Mouse (Mus musculus): ENCODE data around the gene Pik3c2b.

Gene Pik3c2b

DNA sequence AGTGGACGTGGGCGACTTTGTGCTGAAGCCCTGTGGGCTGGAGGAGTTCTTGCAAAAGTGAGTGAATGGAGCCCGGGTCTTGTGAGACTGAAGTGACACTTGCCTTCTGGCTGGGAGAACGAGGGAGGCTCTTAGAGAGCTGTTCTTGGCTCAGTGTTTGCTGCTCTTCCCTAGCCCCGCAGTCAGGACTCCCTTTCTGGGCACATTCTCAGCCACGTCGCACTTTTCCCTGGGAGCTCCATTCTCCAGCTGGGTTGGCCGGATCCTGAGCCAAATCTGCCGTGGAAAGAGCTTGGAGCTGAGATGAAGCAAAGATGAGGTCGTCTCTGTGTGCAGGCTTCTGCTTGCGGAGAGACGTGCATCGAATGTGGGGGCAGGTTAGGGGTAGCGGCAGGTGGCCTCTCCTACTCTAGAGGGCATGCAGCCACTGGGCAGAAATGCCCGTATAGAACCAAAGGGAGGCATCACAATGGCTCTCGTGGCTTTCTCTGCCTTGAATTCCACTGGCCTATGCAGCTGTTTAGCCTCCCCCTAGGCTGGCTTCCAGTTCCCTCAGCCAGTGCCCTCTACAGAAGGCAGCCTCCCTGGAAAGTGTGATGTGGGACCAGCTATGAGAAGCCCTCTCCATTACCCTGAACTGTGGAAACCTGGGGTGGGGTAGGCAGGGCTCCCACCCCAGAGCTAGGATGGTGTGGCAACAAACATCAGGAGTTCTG, 26.4 kb downstream of the Pik3c2b start:
- no peak for DNase-seq (ENCODE audit: low read depth, low spot score)

DNA sequence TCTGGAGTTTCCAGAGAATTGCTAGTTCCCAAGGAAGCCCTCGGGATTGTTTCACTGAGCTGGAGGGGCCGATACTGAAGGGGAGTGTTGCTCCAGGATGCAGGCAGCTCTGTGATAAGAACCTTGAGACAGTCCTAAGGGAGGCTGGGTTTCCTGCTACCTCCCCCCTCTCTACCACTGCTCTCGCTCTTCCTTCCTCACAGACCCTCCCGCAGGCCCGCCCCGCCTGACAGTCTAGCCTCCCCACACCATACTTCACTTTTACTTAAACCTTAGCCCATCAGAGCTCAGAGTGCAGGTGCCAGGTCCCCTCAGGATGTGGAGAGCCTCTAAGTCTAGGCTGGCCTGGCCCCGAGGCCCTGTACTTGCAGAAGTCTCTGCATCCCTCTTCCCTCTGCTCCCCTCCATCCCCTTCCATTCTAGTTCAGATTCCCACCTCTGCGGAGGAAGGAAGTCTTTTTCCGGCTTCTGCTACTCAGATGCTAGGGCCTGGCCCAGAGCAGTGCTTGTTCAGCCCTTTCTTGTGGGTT, 27.9 kb downstream of the Pik3c2b start:
- no peak for DNase-seq (ENCODE audit: low read depth, low spot score)

- DNase-seq (ENCODE audit: low read depth, low spot score) = no peak
These were observed 29.1 kb downstream of the Pik3c2b start for GRCm38 (mm10) chr1:133074541-133074940.

- no peak for DNase-seq (ENCODE audit: low read depth, low spot score)
These were observed 30.4 kb downstream of the Pik3c2b start for GRCm38 (mm10) chr1:133075651-133076400.

DNA sequence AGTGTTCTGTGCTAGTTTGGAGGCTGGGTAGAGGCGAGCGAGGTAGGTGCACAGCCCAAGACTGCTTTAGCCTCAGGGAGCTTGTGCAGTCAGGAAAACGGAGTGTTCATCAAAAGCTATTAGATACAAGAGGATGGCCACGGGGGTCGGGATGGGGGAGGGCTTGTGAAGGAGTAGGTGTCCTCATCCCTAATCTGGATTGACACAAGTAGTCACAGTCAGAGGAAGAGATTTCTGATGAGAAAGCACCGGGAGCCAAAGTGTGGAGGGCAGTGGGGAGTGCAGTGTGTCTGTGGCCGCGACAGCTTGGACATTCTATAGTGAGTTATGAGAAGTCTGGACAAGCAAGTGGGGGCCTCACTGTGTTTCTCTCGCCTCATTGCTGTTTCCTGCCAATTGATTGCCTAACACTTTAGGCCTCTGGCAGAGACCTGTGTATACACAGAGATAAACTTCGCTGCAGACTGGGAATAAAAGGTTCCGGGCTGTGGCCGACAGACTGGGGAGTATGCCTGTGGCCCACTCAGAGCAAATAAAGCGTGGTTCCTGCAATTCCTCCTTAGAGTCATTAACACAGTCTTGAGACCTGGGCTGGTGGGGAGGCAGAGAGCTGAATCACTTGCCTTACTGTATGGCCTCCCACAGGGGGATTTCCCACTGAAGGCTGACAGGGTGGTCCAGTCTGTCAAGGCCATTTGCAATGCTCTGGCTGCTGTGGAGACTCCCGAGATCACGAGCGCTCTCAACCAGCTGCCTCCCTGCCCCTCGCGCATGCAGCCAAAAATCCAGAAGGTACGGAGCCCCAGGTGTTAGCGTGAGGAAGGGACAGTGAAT, 31.4 kb downstream of the Pik3c2b start:
- DNase-seq (ENCODE audit: low read depth, low spot score) = no peak

- DNase-seq (ENCODE audit: low read depth, low spot score) = no peak
These were observed 32.3 kb downstream of the Pik3c2b start for GRCm38 (mm10) chr1:133077606-133078337.

DNA sequence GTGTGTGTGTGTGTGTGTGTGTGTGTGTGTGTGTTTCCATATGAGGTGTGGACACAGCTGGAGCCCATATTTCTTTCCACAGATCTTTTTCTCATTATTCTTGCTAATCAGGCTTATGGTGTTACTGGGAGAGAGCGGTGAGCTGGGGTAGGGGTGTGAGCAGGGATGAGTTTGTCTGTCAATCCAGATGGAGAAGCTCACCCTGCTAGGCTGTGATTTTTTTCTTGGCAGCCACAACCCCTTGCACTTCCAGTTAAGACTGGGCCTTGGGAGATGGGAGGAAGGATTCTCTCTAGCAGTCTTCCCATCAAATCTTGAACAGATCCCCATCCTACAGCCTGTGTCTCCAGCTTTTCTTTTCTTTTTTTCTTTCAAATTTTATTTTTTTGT, 32.9 kb downstream of the Pik3c2b start:
- DNase-seq (ENCODE audit: low read depth, low spot score) = no peak

GRCm38 (mm10) chr1:133079509-133079908, 34.0 kb downstream of the Pik3c2b start:
- no peak for DNase-seq (ENCODE audit: low read depth, low spot score)

DNA sequence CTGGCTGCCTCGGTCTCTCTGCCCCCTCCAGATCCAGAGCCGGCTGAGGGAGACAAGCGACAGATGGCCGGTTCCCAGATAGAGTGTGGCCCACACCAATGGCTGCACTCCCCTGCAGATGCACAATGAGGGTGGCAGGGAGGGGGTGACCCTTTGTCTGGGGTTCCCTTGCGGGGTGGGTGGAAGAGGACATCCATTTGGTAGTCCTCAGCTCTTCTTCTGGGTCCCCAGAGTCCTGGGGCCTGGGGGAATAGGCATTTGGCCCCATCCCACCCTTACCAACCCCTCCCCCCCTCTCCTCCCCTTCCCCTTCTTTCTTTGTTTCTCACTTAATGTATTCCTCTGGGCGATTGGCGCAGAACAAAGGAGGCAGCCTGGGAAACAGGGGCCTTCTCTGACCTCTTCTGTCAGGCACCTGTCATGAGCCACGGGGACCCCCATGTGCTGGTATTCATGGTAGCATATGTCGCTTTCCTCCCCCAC, 34.7 kb downstream of the Pik3c2b start:
- no peak for DNase-seq (ENCODE audit: low read depth, low spot score)

GRCm38 (mm10) chr1:133080717-133081116, 35.2 kb downstream of the Pik3c2b start:
- no peak for DNase-seq (ENCODE audit: low read depth, low spot score)

DNA sequence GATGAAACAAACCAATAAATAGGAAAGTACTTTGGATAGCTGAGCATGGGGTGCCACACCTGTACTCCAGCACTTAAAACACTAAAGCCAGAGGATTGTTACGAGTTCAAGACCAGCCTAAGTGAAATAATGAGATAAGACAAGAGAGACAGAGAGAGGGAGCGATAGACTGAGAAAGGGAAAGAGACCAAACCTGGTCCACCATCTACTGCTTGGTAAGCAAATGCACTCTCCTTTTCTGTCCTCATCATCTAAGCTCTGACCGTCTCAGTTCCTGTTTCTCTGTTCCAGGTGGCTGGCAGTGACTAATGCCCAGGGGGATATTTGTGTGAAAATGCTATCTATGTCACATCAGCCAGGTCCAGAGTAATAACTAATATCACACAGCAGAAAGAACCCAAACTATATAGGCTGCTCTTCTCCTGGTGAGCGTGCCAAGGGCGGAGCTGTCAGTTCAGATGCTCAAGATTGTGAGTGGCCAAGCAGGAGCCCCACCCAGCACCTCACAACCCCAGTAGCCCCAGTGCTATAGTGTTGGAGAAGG, 37.6 kb downstream of the Pik3c2b start:
- no peak for DNase-seq (ENCODE audit: low read depth, low spot score)

DNA sequence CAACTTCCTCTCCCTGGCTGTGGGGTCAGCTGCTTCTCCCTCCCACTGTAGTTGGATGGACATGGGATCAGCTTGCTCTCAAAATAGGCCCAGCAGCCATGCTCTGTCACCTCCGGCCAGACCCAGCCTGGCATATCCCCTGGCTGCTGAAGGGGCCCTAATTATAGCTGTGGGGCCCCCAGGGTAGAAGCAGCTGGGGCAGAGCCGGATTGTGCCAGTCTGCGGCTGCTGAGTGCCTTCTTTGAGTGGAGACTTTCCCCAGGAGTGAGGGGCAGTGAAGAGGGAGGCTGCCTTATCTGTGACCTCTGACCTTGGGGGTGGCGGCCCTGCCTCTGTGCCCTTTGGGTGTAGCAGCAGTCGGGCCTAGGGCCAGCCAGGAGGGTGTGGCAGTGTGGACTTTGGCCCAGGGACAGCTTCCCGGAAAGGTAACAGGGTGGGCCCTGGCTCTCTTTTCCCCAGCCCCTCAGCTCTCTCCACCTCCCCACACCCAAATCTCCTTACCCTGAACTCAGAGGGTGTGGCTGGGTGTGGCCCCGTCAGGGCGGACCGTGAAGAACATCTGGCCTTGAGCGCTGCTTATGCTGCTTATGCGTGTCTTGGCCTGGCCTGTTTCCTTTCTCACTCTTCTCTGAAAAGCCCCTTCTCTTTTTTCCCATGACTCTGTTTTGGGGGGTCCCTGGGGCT, 38.6 kb downstream of the Pik3c2b start:
- no peak for DNase-seq (ENCODE audit: low read depth, low spot score)

GRCm38 (mm10) chr1:133084708-133085416, 39.4 kb downstream of the Pik3c2b start:
- DNase-seq (ENCODE audit: low read depth, low spot score) = no peak

DNA sequence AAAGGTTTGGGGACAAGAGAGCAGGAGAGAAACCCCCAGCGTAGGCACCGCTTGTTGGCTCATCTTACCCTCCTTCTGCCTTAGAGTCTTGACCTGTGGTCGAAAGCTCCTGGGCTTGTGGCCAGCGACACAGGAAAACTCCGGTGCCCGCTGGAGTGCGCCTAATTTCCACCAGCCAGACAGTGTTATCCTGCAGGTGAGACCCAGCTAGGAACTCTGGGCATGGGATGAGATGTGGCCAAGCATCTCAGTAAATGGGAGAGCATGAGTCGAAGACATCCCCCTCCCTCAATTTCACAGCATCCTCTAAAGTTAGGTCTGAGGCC, 39.9 kb downstream of the Pik3c2b start:
- no peak for DNase-seq (ENCODE audit: low read depth, low spot score)

GRCm38 (mm10) chr1:133086804-133087203, 41.3 kb downstream of the Pik3c2b start:
- no peak for DNase-seq (ENCODE audit: low read depth, low spot score)

DNA sequence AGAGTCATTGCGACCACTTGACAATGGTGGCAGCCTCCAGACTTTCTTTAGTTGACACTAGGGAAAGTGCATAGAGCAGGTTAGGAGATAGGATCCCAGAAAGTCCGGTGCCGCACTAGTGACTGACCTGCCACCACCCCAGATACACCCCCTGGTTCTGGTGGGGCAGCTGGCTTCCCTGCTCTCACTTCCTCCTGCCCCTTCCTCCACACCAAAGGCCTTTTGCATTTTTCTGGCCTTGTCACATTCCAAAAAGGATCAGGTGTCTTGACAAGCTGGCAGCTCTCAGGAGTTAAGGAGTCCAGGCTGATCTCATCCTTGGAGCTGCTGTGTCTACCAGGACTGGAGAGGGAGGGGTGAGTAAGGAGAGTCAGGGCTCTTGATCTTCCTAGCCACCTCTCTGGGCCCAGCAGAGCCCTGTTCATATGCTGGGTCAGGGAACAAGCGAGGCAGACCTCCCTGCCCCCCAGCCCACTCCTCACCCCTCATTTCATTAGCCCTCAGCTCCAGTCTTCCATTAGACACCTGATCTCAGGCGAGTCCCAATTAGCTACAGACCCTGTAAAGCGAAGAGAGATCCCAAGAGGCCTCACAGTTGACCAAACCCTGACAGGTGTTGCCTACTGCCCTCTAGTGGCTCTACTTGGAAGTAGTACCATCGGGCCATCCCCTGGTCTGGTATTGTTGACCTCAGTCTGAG, 41.9 kb downstream of the Pik3c2b start:
- peak; percentile 52 for DNase-seq (ENCODE audit: low read depth, low spot score)

DNA sequence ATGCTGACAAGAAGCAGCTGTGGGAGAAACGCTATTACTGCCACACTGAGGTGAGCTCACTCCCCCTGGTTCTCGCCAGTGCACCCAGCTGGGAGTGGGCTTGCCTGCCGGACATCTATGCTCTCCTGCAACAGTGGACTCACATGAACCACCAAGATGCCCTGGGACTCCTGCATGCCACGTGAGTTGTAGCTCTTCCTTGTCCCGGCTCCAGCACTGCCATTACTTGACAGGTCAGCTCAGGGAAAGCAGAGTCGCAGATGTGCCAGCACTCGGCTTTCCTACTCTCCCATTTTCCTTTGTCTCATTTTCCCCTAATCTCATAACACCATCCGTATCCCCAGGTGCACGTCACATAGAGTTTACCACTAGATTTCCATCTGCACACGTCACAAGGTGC, 42.7 kb downstream of the Pik3c2b start:
- no peak for DNase-seq (ENCODE audit: low read depth, low spot score)

GRCm38 (mm10) chr1:133089415-133089814, 43.9 kb downstream of the Pik3c2b start:
- no peak for DNase-seq (ENCODE audit: low read depth, low spot score)

DNA sequence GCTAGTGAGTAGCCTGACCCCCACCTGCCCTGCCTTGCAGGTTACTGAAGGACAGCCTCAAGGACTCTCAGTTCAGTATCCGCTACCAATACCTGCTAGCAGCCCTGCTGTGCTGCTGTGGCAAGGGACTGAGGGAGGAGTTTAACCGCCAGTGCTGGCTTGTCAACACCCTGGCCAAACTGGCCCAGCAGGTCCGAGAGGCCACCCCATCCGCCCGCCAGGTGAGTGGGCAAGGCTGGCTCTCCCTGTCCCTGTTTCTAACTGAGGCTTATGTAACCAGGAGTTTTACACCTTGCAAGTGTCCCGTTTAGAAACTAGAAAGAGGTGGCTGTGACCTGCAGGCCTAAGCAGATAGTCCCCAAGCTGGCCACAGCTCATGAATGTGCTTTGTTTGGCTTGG, 45.2 kb downstream of the Pik3c2b start:
- DNase-seq (ENCODE audit: low read depth, low spot score) = no peak
